Mouse (Mus musculus) heart, postnatal 10 days (tissue): ENCODE measurements around the gene Bcas3. TPM values are rescaled to one million over a fixed set of nuclear protein-coding genes. Genes with fewer than 3 reads are reported as not detected.
"Not testable (repeated sequence)": the region's sequence is repeated elsewhere in the genome, so short reads cannot be mapped to it uniquely, and the experiment has no call there.

ENCODE experiments used
- DNase-seq, 2 experiments: peaks; one replicate each; pipeline ENCODE4 v3.0.0; 2021
- intact Hi-C: fragments of 180-260 bp; cut with DNase I; formaldehyde crosslinking; loops from one replicate; pipeline ENCODE4 v1.15.1; 2025
- total RNA-seq, 2 experiments: library from RNA; stranded (reverse); gene quantifications; 2 replicates each; pipeline ENCODE4 v1.2.3; 2021

The Bcas3 gene
- total RNA-seq, 2 experiments from 2014 or later: 31.9 to 34.6 TPM

DNA sequence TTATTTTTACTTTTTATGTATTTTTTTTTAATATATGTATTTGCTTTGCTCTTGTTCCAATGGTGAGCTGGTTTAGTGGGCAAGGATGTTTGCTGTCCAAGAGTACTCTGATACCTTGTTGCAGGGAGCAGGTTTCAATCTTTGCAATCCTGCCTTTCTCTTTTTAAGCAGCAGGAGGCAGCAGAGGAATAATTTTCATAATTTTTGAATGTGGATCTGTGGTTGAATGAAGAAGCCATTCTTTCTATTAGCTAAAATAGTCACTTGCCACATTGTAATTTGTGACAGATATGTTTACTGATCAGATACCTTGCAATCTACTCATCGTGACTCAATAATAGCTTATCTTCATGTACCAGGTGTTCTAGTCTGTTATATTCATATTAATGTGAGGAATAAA is 116.6 kb downstream of the Bcas3 start:
- intact Hi-C loops: loop anchor here (2.0 kb wide), 2 partner anchors 87 to 373 kb away; no protein-coding TSS in a partner anchor
- peak; percentile 78 to 85 for DNase-seq

DNA sequence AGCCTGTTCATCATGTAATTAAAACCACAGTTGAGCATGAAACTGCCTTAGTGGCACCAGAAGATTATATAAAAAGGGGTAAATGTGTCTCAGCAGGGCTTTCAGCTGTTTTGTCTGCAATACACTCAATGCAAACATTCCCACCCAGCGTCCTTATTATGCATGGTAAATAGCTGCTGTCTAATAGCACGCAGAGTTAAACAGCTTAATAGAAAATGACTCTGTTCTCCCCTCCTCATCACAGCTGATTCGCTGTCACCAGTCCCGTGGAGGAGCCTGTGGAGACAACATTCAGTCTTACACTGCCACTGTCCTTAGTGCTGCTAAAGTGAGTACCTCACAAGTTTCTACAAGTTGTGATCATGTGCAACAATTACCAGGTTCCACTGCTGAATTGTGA is 117.5 kb downstream of the Bcas3 start:
- intact Hi-C loops: loop anchor here (2.0 to 5.0 kb wide), 3 partner anchors 50 to 702 kb away; no protein-coding TSS in a partner anchor
- DNase-seq: no peak

DNA sequence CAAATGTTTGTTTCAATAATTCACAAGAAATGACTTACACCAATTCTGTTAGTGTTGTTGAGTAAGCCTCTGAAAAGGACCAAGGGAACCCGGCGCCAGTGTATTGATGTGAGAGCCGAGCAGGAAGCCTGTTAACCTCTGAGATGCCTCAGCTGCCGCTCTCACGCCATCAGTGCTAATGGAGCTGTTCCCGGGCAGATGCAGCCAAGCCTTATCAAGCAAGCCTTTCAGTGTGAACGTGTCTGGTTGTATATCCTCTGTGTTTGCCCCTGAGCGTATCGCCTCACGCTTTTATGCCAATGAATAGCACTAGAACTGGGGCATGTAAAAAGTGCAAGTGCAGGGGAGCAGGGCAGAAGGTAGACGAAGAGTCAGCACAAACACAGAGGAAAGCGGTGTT is 121.4 kb downstream of the Bcas3 start:
- DNase-seq: peak; percentile 13 to 18
- intact Hi-C loops: loop anchor here (5.0 kb wide), 2 partner anchors 348 to 698 kb away; no protein-coding TSS in a partner anchor

DNA sequence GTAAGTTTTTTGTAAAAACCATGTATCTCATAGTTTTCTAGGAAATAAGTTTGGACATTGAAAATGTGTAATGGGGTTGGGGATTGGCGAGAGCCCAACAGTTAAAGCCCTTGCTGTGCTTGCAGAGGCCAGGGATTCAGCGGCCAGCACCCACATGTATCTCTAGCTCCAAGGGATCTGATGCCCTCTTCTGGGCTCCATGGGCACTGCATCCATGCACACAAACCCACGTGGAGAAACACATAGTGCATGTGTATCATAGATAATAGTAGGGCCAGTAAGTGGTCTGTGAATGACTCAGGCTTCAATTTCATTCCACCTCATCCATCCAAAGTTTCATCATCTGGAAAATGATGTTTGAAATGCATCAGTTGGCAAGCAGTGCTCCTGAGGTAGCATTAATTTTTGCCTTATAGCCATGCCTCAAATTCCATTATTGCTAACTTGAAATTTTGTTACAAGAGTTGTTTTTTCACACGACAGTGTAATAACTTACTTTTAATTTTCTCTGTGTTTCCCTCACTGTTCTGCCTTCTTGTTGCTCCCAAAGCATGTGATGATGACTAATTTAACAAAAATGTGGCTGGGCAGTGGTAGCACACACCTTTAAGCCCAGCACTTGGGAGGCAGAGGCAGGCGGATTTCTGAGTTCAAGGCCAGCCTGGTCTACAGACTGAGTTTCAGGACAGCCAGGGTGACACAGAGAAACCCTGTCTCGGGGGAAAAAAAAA is 129.9 kb downstream of the Bcas3 start:
- intact Hi-C loops: no loop called here
- DNase-seq: peak in 1 of 2 experiments; percentile 16

DNA sequence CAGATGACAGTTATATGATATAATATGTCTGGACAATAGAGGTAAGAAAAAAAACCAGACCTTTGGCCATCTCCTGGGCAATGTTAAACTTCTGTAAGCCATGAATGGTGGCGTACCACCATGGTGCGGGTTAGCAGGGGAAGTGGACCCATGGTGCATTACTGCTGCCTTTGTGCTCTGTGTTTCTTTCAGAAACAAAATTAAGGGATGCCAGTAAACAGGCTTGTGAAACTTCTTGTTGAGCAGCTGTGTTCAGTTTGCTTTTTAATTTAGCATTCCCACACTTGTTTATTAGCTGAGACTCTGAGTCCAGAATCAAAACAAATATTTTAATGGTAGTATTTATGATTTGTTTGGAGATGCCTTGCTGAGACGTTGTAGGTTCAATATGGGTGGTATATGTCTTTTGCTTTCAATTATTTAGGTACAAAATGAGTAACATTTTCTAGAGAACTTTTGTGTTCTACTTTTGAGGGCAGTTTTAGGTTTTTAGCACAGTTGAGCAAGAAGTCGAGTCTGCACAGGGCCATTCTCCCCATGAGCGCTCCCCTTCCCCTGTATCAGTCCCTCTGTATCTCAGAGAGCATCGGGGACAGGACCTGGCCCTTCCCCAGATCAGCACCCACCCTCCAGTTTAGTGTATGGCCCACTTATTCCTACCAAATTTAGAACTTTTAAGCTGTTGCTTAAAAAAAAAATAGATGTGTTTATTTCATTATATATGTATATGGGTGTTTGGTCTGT is 132.4 kb downstream of the Bcas3 start:
- no peak for DNase-seq
- intact Hi-C loops: no loop called here

DNA sequence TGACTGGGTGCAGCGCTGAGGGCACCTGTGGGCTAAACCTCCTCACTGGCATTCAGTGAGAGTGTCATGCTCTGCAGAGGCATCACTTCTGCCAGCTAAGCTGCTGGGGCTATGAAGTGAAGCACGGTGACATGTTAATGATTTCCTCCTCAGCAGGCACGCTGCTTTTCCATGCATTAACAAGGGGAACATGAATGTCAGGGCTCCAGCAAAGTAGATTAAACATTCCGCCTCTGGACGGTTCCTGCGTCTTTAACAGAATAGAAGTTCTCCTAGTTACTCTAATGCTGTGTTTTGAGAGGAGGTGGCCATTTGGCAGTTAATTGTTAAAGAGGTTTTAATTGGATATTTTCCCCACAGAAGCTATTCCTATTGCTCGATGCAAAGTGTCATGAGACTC is 134.5 kb downstream of the Bcas3 start:
- DNase-seq: no peak
- intact Hi-C loops: loop anchor here (2.0 kb wide), 1 partner anchor 15 kb away; no protein-coding TSS in a partner anchor

DNA sequence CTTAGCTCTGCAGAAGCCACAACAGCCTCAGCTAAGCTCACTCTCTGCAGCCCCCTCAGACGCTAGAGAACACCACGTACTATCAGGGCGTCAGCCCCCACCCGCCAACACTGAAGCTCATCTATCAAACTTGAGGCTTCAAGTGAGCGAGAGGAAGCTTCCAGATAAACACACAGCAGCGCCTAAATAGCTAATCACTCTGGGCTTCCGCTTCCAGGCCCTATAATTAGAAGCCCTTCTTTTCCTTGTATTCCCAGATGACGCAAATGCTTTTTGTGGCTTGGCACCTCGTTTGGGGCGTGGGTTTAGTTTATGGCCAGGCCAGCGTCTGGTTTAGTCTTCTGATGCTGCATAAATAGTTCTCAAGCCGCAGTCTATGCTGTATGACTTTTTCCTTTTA is 139.3 kb downstream of the Bcas3 start:
- DNase-seq: peak; percentile 86 to 90
- intact Hi-C loops: no loop called here

DNA sequence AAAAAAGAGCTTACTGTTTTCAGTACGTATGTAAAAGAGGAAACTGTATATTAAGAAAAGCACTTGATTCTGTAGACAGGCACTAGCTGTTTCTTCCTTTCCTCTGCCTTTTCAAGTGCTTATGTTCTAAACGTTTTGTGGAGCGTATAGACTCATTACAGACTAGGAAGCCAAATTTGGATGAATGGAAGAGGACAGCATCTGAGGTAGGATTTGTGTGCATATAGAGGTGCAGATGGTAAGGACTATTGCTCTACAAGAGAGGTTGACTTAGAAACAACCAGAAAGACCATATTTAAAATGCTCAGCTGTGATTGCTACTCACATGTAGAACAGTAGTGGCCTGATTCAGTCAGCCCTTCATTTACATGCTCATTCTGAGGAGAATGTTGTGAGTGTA is 139.7 kb downstream of the Bcas3 start:
- peak in 1 of 2 experiments; percentile 29 for DNase-seq
- intact Hi-C loops: no loop called here

DNA sequence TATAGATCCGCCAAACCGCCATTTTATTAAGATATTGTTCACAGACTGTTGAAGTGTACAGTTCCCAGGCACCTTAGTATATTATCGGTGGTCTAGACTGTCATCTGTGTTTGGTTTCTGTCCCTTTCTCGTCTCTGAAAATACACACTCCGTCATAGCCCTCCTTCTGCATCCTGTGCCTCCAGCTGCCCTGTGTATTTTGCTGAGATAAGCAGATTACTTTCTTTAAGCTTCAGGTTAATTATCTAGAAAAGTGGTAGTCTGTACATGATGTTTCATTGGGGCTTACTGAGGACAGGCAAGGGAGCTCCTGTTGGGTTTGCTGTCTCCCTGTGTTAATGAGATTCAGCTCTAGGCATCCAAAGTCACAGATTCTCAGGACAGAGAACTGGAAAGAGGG is 146.6 kb downstream of the Bcas3 start:
- no peak for DNase-seq
- intact Hi-C loops: no loop called here

DNA sequence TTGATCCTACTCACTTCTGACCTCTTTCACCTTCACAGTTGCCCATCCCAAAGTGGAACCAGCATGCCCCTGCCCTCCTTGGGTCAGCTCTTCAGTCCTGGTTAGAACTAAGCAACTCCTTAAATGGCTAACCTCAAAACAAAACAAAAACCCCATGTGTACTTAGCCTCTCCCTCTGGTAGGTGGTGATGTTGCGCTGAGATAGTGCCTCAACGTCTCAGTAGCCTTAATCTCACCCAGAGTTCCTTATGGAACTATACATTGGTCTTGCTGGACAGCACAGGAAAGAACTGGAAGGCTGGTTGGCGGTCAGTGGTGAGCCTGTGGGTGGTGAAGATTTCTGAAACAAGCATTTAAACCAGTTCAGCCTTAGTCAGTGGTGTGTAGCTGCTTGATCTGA is 149.1 kb downstream of the Bcas3 start:
- DNase-seq: no peak
- intact Hi-C loops: no loop called here

DNA sequence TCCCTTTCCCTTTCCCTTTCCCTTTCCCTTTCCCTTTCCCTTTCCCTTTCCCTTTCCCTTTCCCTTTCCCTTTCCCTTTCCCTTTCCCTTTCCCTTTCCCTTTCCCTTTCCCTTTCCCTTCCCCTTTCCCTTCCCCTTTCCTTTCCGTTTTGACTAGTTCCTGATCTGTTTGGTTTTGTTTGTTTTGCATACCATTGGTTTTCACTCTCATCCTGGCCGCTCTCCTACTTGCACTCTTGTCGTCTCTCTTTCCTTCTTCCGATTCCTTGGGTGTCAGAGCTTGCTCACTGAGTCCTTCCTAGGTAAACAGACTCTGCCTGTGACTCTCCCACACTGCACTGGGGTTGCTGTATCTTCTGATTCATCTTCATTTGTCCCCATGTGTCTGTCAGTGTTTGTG is 151.8 kb downstream of the Bcas3 start:
- intact Hi-C loops, DNase-seq: not testable (repeated sequence)

DNA sequence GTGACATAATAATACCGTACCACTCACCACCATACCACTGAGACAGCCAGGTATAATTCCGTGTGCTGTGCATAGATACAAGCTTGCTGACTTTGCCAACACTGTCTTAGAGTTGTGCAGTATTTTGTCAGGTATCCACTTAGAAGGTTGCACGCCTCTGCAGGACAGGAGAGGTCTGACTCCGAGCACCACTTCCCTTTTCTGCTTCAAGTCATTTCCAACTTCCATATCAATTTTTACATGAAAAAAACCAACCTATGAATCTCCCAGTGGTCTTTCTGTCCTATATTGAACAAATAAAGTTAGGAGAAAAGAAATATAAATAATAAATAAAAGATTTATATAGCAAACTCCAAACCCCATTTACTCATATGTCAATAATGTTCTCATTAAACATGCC is 152.8 kb downstream of the Bcas3 start:
- intact Hi-C loops: no loop called here
- DNase-seq: no peak

DNA sequence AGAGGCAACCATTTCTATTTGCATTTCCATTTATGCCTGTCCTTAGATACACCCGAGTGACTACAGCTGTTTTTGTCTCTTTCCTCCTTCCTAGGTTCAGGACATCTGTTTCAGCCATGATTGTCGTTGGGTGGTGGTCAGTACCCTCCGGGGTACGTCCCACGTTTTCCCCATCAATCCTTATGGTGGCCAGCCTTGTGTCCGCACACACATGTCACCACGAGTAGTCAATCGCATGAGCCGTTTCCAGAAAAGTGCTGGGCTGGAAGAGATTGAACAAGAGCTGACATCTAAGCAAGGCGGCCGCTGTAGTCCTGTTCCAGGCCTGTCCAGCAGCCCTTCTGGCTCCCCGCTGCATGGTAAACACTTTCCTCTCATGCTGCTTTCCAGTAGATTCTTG is 156.4 kb downstream of the Bcas3 start:
- intact Hi-C loops: no loop called here
- no peak for DNase-seq

DNA sequence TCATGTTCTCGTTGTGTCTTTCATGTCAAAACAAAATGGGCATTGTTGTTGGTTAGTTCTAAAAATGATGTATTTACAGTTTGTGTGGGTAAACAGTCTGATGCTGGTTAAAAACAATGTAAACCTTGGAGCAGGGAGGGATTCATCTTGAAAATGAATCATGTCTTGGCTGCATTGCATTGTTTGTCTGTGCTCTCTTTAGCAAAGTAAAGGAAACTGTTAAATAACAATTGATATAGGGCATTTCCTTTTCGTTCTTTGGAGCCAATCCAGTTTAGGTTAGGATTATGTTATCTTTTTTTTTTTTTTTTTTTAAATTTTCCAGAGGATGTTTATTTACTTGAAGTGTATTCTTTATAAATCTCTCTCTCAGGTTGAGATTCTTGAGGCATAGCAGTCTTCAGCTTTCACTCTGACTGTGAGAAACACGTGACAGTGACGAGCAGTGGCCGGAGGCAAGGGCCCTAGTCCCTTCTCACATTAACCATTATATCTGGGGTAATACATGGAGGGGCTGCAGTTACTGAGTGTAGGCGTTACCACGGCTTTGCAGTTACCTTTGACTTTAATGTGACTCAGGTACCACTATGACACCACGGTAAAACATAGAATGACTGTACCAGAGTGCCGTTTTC is 158.4 kb downstream of the Bcas3 start:
- no peak for DNase-seq
- intact Hi-C loops: loop anchor here (2.0 kb wide), 1 partner anchor 17 kb away; no protein-coding TSS in a partner anchor

DNA sequence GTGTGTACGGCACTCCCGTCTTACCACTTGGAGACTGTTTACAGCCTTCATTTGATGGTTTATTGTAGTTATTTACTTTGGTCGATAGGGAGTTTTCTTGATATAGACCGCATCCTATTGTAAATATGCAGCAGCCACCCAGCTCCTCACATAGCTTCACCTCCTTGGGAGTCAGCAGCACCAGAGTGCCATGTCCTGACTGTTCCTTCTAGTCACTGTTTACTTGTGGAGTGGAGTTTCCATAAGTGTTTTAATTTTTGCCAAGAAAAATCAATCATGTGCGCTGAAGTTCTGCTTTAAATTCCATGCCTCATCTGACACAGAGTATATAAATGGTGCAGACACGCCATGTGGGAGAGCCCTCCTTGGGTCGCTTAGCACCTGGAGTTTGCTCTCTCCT is 163.8 kb downstream of the Bcas3 start:
- intact Hi-C loops: loop anchor here (5.0 kb wide), 1 partner anchor 246 kb away; no protein-coding TSS in a partner anchor
- no peak for DNase-seq

DNA sequence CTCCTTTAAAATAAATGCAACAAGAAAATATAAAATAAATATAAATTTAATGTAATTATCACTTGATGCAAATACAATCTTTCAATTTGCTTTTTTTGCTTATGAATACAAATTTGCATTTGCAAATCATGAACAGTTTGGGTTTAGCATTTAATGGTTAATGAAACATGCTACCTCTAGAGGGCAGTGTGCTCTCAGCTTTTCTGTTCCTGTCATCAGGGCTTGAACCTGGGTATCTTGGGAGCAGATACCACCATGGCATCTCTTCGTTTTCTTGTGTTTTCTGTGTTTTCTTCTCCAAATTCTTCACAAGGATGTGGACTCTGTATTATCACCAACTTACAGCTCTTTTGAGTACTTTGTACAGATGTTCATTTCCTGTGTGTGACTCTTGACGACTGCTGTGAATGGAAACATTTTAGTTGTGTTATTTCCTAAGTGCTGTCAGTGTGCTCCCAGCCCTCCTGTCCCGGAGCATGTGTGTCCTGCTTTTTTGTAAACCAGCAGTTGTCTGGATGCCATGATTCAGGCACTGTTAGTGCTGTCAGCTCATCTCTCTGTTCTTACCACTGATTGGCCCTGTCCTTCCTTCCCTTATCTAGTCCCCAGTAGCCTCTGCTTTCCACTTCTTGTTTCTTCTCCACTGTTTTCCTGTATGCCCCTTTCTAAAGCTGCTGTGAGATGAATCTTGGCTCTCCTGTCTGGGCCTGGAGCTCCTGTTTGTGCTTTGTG is 165.2 kb downstream of the Bcas3 start:
- intact Hi-C loops: loop anchor here (2.0 to 5.0 kb wide), 3 partner anchors 244 to 325 kb away; partner anchors contain the start of gene Tbx2
- peak; percentile 46 to 68 for DNase-seq

DNA sequence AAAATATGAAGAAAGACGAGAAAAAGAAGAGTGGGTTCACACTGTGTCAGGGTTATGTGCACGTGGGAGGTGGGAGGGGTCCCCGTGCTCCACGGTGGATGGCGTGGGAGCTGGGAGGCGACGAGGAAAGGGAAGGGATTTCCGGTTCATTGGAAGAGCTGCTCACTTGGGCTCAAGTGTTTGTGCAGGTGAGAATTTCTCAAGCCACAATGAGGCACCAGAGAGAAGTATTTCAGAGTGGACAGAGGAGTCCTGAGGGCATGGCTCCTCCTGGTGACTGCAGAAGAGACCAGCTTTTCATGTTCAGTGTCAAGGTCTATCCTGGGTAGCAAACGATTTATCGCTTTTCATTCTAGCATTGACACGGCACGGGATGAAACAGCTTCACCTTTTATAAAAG is 167.3 kb downstream of the Bcas3 start:
- intact Hi-C loops: loop anchor here (2.0 to 5.0 kb wide), 3 partner anchors 49 to 137 kb away; no protein-coding TSS in a partner anchor
- no peak for DNase-seq

DNA sequence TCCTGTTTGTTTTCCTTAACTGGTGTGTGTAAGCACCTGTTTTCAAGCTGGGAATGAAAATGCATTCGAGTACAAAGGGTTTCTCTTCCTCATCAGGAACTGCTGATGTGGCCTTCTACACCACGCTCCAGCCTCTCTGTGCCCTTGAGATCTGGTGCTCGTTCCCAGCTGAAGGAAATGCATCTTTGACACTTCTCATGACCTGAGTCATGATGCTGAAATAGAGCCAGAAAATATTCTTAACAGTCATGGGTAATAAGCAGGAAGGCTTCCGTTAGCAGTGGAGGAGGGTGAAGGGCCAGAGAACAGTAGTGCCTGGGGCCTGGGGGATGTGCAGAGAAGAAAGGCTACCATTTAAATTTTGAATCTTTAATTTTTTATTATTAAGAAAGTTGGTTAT is 168.0 kb downstream of the Bcas3 start:
- intact Hi-C loops: loop anchor here (2.0 to 5.0 kb wide), 3 partner anchors 50 to 138 kb away; no protein-coding TSS in a partner anchor
- peak; percentile 34 to 39 for DNase-seq

DNA sequence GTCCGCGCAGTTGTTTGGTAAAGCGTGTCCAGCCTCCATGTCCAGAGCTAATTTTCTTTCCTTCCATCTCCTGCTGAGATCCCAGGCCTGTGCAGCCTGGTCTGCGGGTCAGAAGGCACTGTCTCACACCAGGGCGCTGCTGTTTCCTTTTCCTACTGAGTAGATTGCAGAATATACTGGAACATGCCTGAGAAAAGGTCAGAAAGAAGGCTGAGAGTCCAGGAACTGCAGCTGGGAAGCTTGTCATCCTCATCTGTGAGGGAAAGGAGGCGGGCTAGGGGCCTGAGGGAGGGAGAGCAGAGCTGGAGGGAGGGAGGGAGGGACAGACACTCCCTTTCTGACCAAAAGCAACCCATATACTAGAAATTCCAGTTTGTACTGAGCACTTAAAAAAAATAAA is 170.7 kb downstream of the Bcas3 start:
- DNase-seq: peak; percentile 53 to 56
- intact Hi-C loops: loop anchor here (2.0 to 5.0 kb wide), 2 partner anchors 51 to 94 kb away; no protein-coding TSS in a partner anchor

DNA sequence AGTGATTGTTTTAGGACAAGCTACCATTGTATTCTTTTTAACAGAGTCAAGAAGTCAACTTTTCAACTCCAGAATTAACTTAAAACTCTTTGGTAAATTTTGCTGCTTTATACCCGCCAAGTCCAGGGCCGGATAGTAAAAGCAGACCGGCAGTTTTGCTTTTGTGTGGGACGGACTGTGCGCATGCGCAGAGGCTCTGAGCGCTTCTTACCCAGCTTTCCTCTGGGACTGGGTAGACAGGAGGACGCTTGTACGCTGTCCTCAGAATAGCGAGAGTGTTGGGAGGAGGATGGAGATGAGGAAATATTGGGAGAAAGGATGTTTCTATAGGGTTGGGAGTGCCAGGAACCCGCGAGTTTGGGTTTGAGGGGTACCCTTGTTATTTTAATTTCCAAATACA is 171.2 kb downstream of the Bcas3 start:
- peak; percentile 82 for DNase-seq
- intact Hi-C loops: loop anchor here (5.0 kb wide), 1 partner anchor 93 kb away; no protein-coding TSS in a partner anchor
